Mouse (Mus musculus): ENCODE measurements around the gene Ccdc172. TPM values are rescaled to one million over a fixed set of nuclear protein-coding genes. Genes with fewer than 3 reads are reported as not detected.

The Ccdc172 gene
- polyA plus RNA-seq, 1 experiment: not detected

- Histone ChIP-seq H3K36me3 (ENCODE audit: control insufficient read depth, insufficient read depth) (no peaks in the 10 kb centered on the region), H3K4me3 (ENCODE audit: insufficient read depth, poor library complexity, severe bottlenecking) (no peak overlapping the region), H3K27me3 (ENCODE audit: control insufficient read depth, insufficient read depth, insufficient read length) (no peaks in the 10 kb centered on the region), H3K79me2 (ENCODE audit: control insufficient read depth, insufficient read depth) (no peaks in the 10 kb centered on the region), H3K79me3 (ENCODE audit: low read depth) (no peaks in the 10 kb centered on the region), H3ac (ENCODE audit: control insufficient read depth, insufficient read length, low read depth) (no peak overlapping the region)
- TF ChIP-seq MYOD1 (IDR thresholded peaks at IDR 0.05; ENCODE audit: control insufficient read depth, insufficient read length, low read depth) (no peak), FOSL1 (IDR thresholded peaks at IDR 0.05; ENCODE audit: insufficient read depth, low read length, poor library complexity, severe bottlenecking) (no peak), CTCF (IDR thresholded peaks at IDR 0.05; ENCODE audit: control insufficient read depth, insufficient read depth, insufficient read length) (no peak), MYOG (IDR thresholded peaks at IDR 0.05; ENCODE audit: control insufficient read depth, extremely low read depth, insufficient read length) (no peak), CEBPB (IDR thresholded peaks at IDR 0.05; ENCODE audit: low read depth) (no peak), USF1 (IDR thresholded peaks at IDR 0.05; ENCODE audit: low read depth) (no peak), MAX (IDR thresholded peaks at IDR 0.05) (no peak)
Measured at GRCm38 (mm10) chr19:58525457-58526239, 13.9 kb downstream of the Ccdc172 start.

- TF ChIP-seq CEBPB (IDR thresholded peaks at IDR 0.05; ENCODE audit: low read depth) (peak; percentile 5), FOSL1 (IDR thresholded peaks at IDR 0.05; ENCODE audit: insufficient read depth, low read length, poor library complexity, severe bottlenecking) (no peak), USF1 (IDR thresholded peaks at IDR 0.05; ENCODE audit: low read depth) (no peak), MAX (IDR thresholded peaks at IDR 0.05) (no peak)
- Histone ChIP-seq H3K79me3 (ENCODE audit: low read depth) (no peaks in the 10 kb centered on the region), H3ac (ENCODE audit: control insufficient read depth, insufficient read length, low read depth) (no peak overlapping the region), H3K4me3 (ENCODE audit: insufficient read depth, poor library complexity, severe bottlenecking) (no peak overlapping the region), H3K79me2 (ENCODE audit: control insufficient read depth, insufficient read depth) (no peaks in the 10 kb centered on the region), H3K27me3 (ENCODE audit: control insufficient read depth, insufficient read depth, insufficient read length) (no peaks in the 10 kb centered on the region), H3K36me3 (ENCODE audit: control insufficient read depth, insufficient read depth) (no peaks in the 10 kb centered on the region)
Measured at GRCm38 (mm10) chr19:58533077-58533476, 21.3 kb downstream of the Ccdc172 start.

- no peak overlapping the region for H3K4me3 ChIP-seq (ENCODE audit: insufficient read depth, poor library complexity, severe bottlenecking)
- H3K36me3 ChIP-seq (ENCODE audit: control insufficient read depth, insufficient read depth): no peaks in the 10 kb centered on the region
- H3K79me2 ChIP-seq (ENCODE audit: control insufficient read depth, insufficient read depth): no peaks in the 10 kb centered on the region
- no peaks in the 10 kb centered on the region for H3K27me3 ChIP-seq (ENCODE audit: control insufficient read depth, insufficient read depth, insufficient read length)
- H3K79me3 ChIP-seq (ENCODE audit: low read depth): no peaks in the 10 kb centered on the region
- H3ac ChIP-seq (ENCODE audit: control insufficient read depth, insufficient read length, low read depth): no peak overlapping the region
- TF ChIP-seq MYOG (IDR thresholded peaks at IDR 0.05; ENCODE audit: control insufficient read depth, extremely low read depth, insufficient read length) (no peak), CTCF (IDR thresholded peaks at IDR 0.05; ENCODE audit: control insufficient read depth, insufficient read depth, insufficient read length) (no peak), MAX (IDR thresholded peaks at IDR 0.05) (no peak), MYOD1 (IDR thresholded peaks at IDR 0.05; ENCODE audit: control insufficient read depth, insufficient read length, low read depth) (no peak), FOSL1 (IDR thresholded peaks at IDR 0.05; ENCODE audit: insufficient read depth, low read length, poor library complexity, severe bottlenecking) (no peak), CEBPB (IDR thresholded peaks at IDR 0.05; ENCODE audit: low read depth) (no peak)
Measured at GRCm38 (mm10) chr19:58536691-58537090, 24.9 kb downstream of the Ccdc172 start.

GRCm38 (mm10) chr19:58540396-58540795 is 28.6 kb downstream of the Ccdc172 start:
- no peak overlapping the region for H3K4me3 ChIP-seq (ENCODE audit: insufficient read depth, poor library complexity, severe bottlenecking)
- no peak overlapping the region for H3ac ChIP-seq (ENCODE audit: control insufficient read depth, insufficient read length, low read depth)
- no peaks in the 10 kb centered on the region for H3K27me3 ChIP-seq (ENCODE audit: control insufficient read depth, insufficient read depth, insufficient read length)
- H3K79me2 ChIP-seq (ENCODE audit: control insufficient read depth, insufficient read depth): no peaks in the 10 kb centered on the region
- H3K79me3 ChIP-seq (ENCODE audit: low read depth): no peaks in the 10 kb centered on the region
- no peak for TF ChIP-seq MAX (IDR thresholded peaks at IDR 0.05)
- no peaks in the 10 kb centered on the region for H3K36me3 ChIP-seq (ENCODE audit: control insufficient read depth, insufficient read depth)

- no peaks in the 10 kb centered on the region for H3K27me3 ChIP-seq (ENCODE audit: control insufficient read depth, insufficient read depth, insufficient read length)
- H3ac ChIP-seq (ENCODE audit: control insufficient read depth, insufficient read length, low read depth): no peak overlapping the region
- no peaks in the 10 kb centered on the region for H3K79me3 ChIP-seq (ENCODE audit: low read depth)
- H3K79me2 ChIP-seq (ENCODE audit: control insufficient read depth, insufficient read depth): no peaks in the 10 kb centered on the region
- H3K4me3 ChIP-seq (ENCODE audit: insufficient read depth, poor library complexity, severe bottlenecking): no peak overlapping the region
- no peaks in the 10 kb centered on the region for H3K36me3 ChIP-seq (ENCODE audit: control insufficient read depth, insufficient read depth)
- TF ChIP-seq FOSL1 (IDR thresholded peaks at IDR 0.05; ENCODE audit: insufficient read depth, low read length, poor library complexity, severe bottlenecking) (no peak), MYOG (IDR thresholded peaks at IDR 0.05; ENCODE audit: control insufficient read depth, extremely low read depth, insufficient read length) (no peak), CEBPB (IDR thresholded peaks at IDR 0.05; ENCODE audit: low read depth) (no peak), USF1 (IDR thresholded peaks at IDR 0.05; ENCODE audit: low read depth) (no peak), CTCF (IDR thresholded peaks at IDR 0.05; ENCODE audit: control insufficient read depth, insufficient read depth, insufficient read length) (no peak), MAX (IDR thresholded peaks at IDR 0.05) (no peak), MYOD1 (IDR thresholded peaks at IDR 0.05; ENCODE audit: control insufficient read depth, insufficient read length, low read depth) (no peak)
Measured at GRCm38 (mm10) chr19:58548367-58548766, 36.6 kb downstream of the Ccdc172 start.

GRCm38 (mm10) chr19:58550489-58550888 is 38.7 kb downstream of the Ccdc172 start:
- no peaks in the 10 kb centered on the region for H3K79me2 ChIP-seq (ENCODE audit: control insufficient read depth, insufficient read depth)
- H3K4me3 ChIP-seq (ENCODE audit: insufficient read depth, poor library complexity, severe bottlenecking): no peak overlapping the region
- no peaks in the 10 kb centered on the region for H3K36me3 ChIP-seq (ENCODE audit: control insufficient read depth, insufficient read depth)
- TF ChIP-seq MYOD1 (IDR thresholded peaks at IDR 0.05; ENCODE audit: control insufficient read depth, insufficient read length, low read depth): peak; percentile 53
- TF ChIP-seq MAX (IDR thresholded peaks at IDR 0.05): no peak
- TF ChIP-seq CEBPB (IDR thresholded peaks at IDR 0.05; ENCODE audit: low read depth): no peak
- no peak for TF ChIP-seq USF1 (IDR thresholded peaks at IDR 0.05; ENCODE audit: low read depth)
- H3K27me3 ChIP-seq (ENCODE audit: control insufficient read depth, insufficient read depth, insufficient read length): no peaks in the 10 kb centered on the region
- no peaks in the 10 kb centered on the region for H3K79me3 ChIP-seq (ENCODE audit: low read depth)
- no peak overlapping the region for H3ac ChIP-seq (ENCODE audit: control insufficient read depth, insufficient read length, low read depth)

All from C2C12 (cell line).